Mouse (Mus musculus) MEL (cell line): Measurements from ENCODE around the gene Gsk3a. TPM values are rescaled to one million over a fixed set of nuclear protein-coding genes. Genes with fewer than 3 reads are reported as not detected.

ENCODE experiments used
- DNase-seq: peaks from one replicate; pipeline ENCODE4 v3.0.0; 2011; ENCODE audit warnings: low read depth, low spot score
- H3K27ac ChIP-seq: 2 replicates; pipeline ENCODE4 v1.5.1; 2012; ENCODE audit warnings: low read depth, mild to moderate bottlenecking, control low read depth, low read length, moderate library complexity; ENCODE audit not compliant: control insufficient read depth
- H3K27me3 ChIP-seq, 2 experiments: fragments of 150-350 bp in 1 of 2; sonication (generic) in 1 of 2; 2 replicates each; pipeline ENCODE4 v1.6.1; 2012; ENCODE audit warnings: low read length in 2 of 2, mild to moderate bottlenecking in 2 of 2, improper control_type of control experiment in 1 of 2, moderate library complexity in 1 of 2; ENCODE audit not compliant: insufficient read depth in 2 of 2, control insufficient read depth in 1 of 2
- H3K36me3 ChIP-seq, 2 experiments: 2 replicates each; pipeline ENCODE4 v1.6.1; 2012 to 2014; ENCODE audit warnings: low read length in 2 of 2, improper control_type of control experiment in 1 of 2, inconsistent platforms in 1 of 2, mild to moderate bottlenecking in 1 of 2; ENCODE audit not compliant: insufficient read depth in 2 of 2, control insufficient read depth in 1 of 2
- H3K4me1 ChIP-seq, 2 experiments: fragments of 150-350 bp in 1 of 2; sonication (generic) in 1 of 2; 2 replicates each; pipeline ENCODE4 v1.6.1; 2012; ENCODE audit warnings: low read length in 2 of 2, improper control_type of control experiment in 1 of 2, mild to moderate bottlenecking in 1 of 2; ENCODE audit not compliant: insufficient read depth in 2 of 2, control insufficient read depth in 1 of 2
- H3K4me3 ChIP-seq, 2 experiments: fragments of 150-350 bp in 1 of 2; sonication (generic) in 1 of 2; 2 replicates each; pipeline ENCODE4 v1.5.1; 2012; ENCODE audit warnings: low read depth in 2 of 2, low read length in 2 of 2, mild to moderate bottlenecking in 2 of 2, moderate library complexity in 2 of 2, control low read depth in 1 of 2, improper control_type of control experiment in 1 of 2; ENCODE audit not compliant: control insufficient read depth in 1 of 2, insufficient read depth in 1 of 2
- H3K79me2 ChIP-seq: 2 replicates; pipeline ENCODE4 v1.6.1; 2012; ENCODE audit warnings: mild to moderate bottlenecking, low read length, moderate library complexity; ENCODE audit not compliant: control insufficient read depth, poor library complexity, insufficient read depth
- H3K9ac ChIP-seq: 2 replicates; pipeline ENCODE4 v1.6.1; 2012; ENCODE audit warnings: low read depth, mild to moderate bottlenecking, control low read depth, low read length, moderate library complexity; ENCODE audit not compliant: control insufficient read depth, poor library complexity, severe bottlenecking
- H3K9me3 ChIP-seq: fragments of 150-350 bp; sonication (generic); replicated peaks from 2 replicates; pipeline ENCODE4 v1.6.1; 2012; ENCODE audit warnings: mild to moderate bottlenecking, low read length, improper control_type of control experiment, moderate library complexity; ENCODE audit not compliant: insufficient read depth
- BHLHE40 ChIP-seq: IDR thresholded peaks from 2 replicates; pipeline ENCODE4 v1.6.1; 2012; ENCODE audit warnings: low read depth, mild to moderate bottlenecking, inconsistent platforms, low read length, improper control_type of control experiment, borderline replicate concordance
- CHD1 ChIP-seq: IDR thresholded peaks from 2 replicates; pipeline ENCODE4 v1.6.1; 2012; ENCODE audit warnings: low read depth, mild to moderate bottlenecking, inconsistent platforms, low read length, improper control_type of control experiment
- CHD2 ChIP-seq: IDR thresholded peaks from 2 replicates; pipeline ENCODE4 v1.6.1; 2011; ENCODE audit warnings: low read length, improper control_type of control experiment
- E2F4 ChIP-seq: IDR thresholded peaks from 2 replicates; pipeline ENCODE4 v1.6.1; 2011; ENCODE audit warnings: low read depth, low read length, improper control_type of control experiment, borderline replicate concordance
- ELF1 ChIP-seq: IDR thresholded peaks from 2 replicates; pipeline ENCODE4 v1.6.1; 2014; ENCODE audit warnings: low read depth, mild to moderate bottlenecking, inconsistent platforms, low read length, improper control_type of control experiment, moderate library complexity
- EP300 ChIP-seq, 2 experiments: IDR thresholded peaks; 2 replicates each; pipeline ENCODE4 v1.6.1; 2011; ENCODE audit warnings: improper control_type of control experiment in 2 of 2, low read length in 2 of 2, low read depth in 1 of 2, mild to moderate bottlenecking in 1 of 2
- ETS1 ChIP-seq: IDR thresholded peaks from 2 replicates; pipeline ENCODE4 v1.6.1; 2012; ENCODE audit warnings: low read depth, mild to moderate bottlenecking, inconsistent platforms, low read length, improper control_type of control experiment, moderate library complexity
- HCFC1 ChIP-seq: IDR thresholded peaks from 2 replicates; pipeline ENCODE4 v1.6.1; 2012; ENCODE audit warnings: low read depth, mild to moderate bottlenecking, inconsistent platforms, low read length, improper control_type of control experiment, moderate library complexity
- KAT2A ChIP-seq: conservative IDR thresholded peaks from 2 replicates; pipeline ENCODE4 v1.6.1; 2012; ENCODE audit warnings: low read depth, low read length, improper control_type of control experiment, inconsistent platforms
- MAFK ChIP-seq: IDR thresholded peaks from 2 replicates; pipeline ENCODE4 v1.6.1; 2011; ENCODE audit warnings: low read depth, mild to moderate bottlenecking, low read length, improper control_type of control experiment, borderline replicate concordance
- MAX ChIP-seq: IDR thresholded peaks from 2 replicates; pipeline ENCODE4 v1.6.1; 2011; ENCODE audit warnings: low read length, improper control_type of control experiment
- MAZ ChIP-seq: IDR thresholded peaks from 2 replicates; pipeline ENCODE4 v1.6.1; 2012; ENCODE audit warnings: low read depth, mild to moderate bottlenecking, inconsistent platforms, low read length, improper control_type of control experiment
- MEF2A ChIP-seq: IDR thresholded peaks from 2 replicates; pipeline ENCODE4 v1.6.1; 2014; ENCODE audit warnings: low read depth, mild to moderate bottlenecking, inconsistent platforms, low read length, improper control_type of control experiment; ENCODE audit not compliant: poor library complexity, insufficient replicate concordance, severe bottlenecking; ENCODE audit errors: extremely low read depth
- MYB ChIP-seq: IDR thresholded peaks from 2 replicates; pipeline ENCODE4 v1.6.1; 2011; ENCODE audit warnings: mild to moderate bottlenecking, low read depth, low read length, improper control_type of control experiment
- MYC ChIP-seq: IDR thresholded peaks from 2 replicates; pipeline ENCODE4 v1.6.1; 2011; ENCODE audit warnings: low read depth, mild to moderate bottlenecking, low read length, improper control_type of control experiment, moderate library complexity
- NELFE ChIP-seq: IDR thresholded peaks from 2 replicates; pipeline ENCODE4 v1.6.1; 2011; ENCODE audit warnings: low read depth, low read length, improper control_type of control experiment
- NRF1 ChIP-seq: IDR thresholded peaks from 2 replicates; pipeline ENCODE4 v1.6.1; 2014; ENCODE audit warnings: low read depth, mild to moderate bottlenecking, inconsistent platforms, low read length, improper control_type of control experiment, moderate library complexity; ENCODE audit not compliant: poor library complexity, insufficient read depth, severe bottlenecking
- POLR2A ChIP-seq, 2 experiments: IDR thresholded peaks; 2 replicates each; pipeline ENCODE4 v1.6.1; 2011 to 2012; ENCODE audit warnings: low read length in 2 of 2, mild to moderate bottlenecking in 2 of 2, control low read depth in 1 of 2, improper control_type of control experiment in 1 of 2, low read depth in 1 of 2, moderate library complexity in 1 of 2; ENCODE audit not compliant: control insufficient read depth in 1 of 2, insufficient read depth in 1 of 2, poor library complexity in 1 of 2
- POLR2AphosphoS2 ChIP-seq: IDR thresholded peaks from 2 replicates; pipeline ENCODE4 v1.6.1; 2011; ENCODE audit warnings: low read length, improper control_type of control experiment
- POLR2AphosphoS5 ChIP-seq: IDR thresholded peaks from 2 replicates; pipeline ENCODE4 v1.6.1; 2012; ENCODE audit warnings: low read depth, borderline replicate concordance, mild to moderate bottlenecking, inconsistent platforms, low read length, moderate library complexity, mixed read lengths
- RAD21 ChIP-seq: IDR thresholded peaks from 2 replicates; pipeline ENCODE4 v1.6.1; 2011; ENCODE audit warnings: mild to moderate bottlenecking, low read depth, low read length, improper control_type of control experiment
- RCOR1 ChIP-seq: IDR thresholded peaks from 2 replicates; pipeline ENCODE4 v1.6.1; 2012; ENCODE audit warnings: low read depth, mild to moderate bottlenecking, inconsistent platforms, low read length, improper control_type of control experiment
- SIN3A ChIP-seq: IDR thresholded peaks from 2 replicates; pipeline ENCODE4 v1.6.1; 2012; ENCODE audit warnings: low read length, improper control_type of control experiment, inconsistent platforms
- TBP ChIP-seq: IDR thresholded peaks from 2 replicates; pipeline ENCODE4 v1.8.0; 2011; ENCODE audit warnings: low read depth, low read length, improper control_type of control experiment
- TCF12 ChIP-seq: IDR thresholded peaks from 2 replicates; pipeline ENCODE4 v1.6.1; 2014; ENCODE audit warnings: low read depth, mild to moderate bottlenecking, inconsistent platforms, low read length, improper control_type of control experiment, moderate library complexity
- USF1 ChIP-seq: IDR thresholded peaks from 2 replicates; pipeline ENCODE4 v1.6.1; 2014; ENCODE audit warnings: low read depth, mild to moderate bottlenecking, inconsistent platforms, low read length, improper control_type of control experiment, moderate library complexity
- ZKSCAN1 ChIP-seq: IDR thresholded peaks from 2 replicates; pipeline ENCODE4 v1.6.1; 2012; ENCODE audit warnings: low read depth, mild to moderate bottlenecking, inconsistent platforms, low read length, improper control_type of control experiment, moderate library complexity
- ZMIZ1 ChIP-seq: IDR thresholded peaks from 2 replicates; pipeline ENCODE4 v1.6.1; 2012; ENCODE audit warnings: low read depth, mild to moderate bottlenecking, inconsistent platforms, low read length, improper control_type of control experiment, moderate library complexity
- polyA plus RNA-seq, 2 experiments: library from polyadenylated mRNA; stranded (reverse) in 1 of 2; unstranded in 1 of 2; fragments of >175 nt in 1 of 2; fragments of >200 nt in 1 of 2; gene quantifications; 2 replicates each; pipeline versions ENCODE4 v1.2.1 to v1.2.4; 2012; ENCODE audit warnings: low replicate concordance in 2 of 2, low read depth in 1 of 2; ENCODE audit not compliant: insufficient read length in 2 of 2, insufficient read depth in 1 of 2, missing spikeins in 1 of 2
- total RNA-seq: library from RNA; depleted of rRNA; stranded (reverse); fragments of 300-350 nt; gene quantifications from 2 replicates; pipeline ENCODE4 v1.2.3, GENCODE M21; 2012

Gsk3a gene
- total and polyA plus RNA-seq, 3 experiments = 59.8 to 149 (median 86.6) TPM

GRCm38 (mm10) chr7:25267301-25267750, 29.7 kb upstream of the Gsk3a start, which contains the start of gene Cic:
Cic (plus strand) TSS chr7:25267704.
- Histone ChIP-seq H3K36me3 (peaks cover 0 to 20% of the 10 kb centered on the region in 2 experiments; a peak in 2 of 4 replicates), H3K27ac (peak within 1 kb of the TSS; percentile 95), H3K4me3 (peak within 1 kb of the TSS; percentile 66 to 85), H3K9me3 (no peaks in the 10 kb centered on the region), H3K4me1 (peaks cover 7 to 27% of the 10 kb centered on the region in 2 experiments; a peak in 3 of 4 replicates), H3K27me3 (no peaks in the 10 kb centered on the region), H3K9ac (peak within 1 kb of the TSS; percentile 95), H3K79me2 (peaks cover 20% of the 10 kb centered on the region)
- peak; percentile 100 for DNase-seq
- TF ChIP-seq EP300 (IDR thresholded peaks at IDR 0.05; ENCODE audit: low read depth in 1 of 2, low read length in 2 of 2) = peak in 1 of 2 experiments; percentile 74; a peak in 2 of 4 replicates
- TF ChIP-seq CHD2 = peak; percentile 89
- peak; percentile 100 for TF ChIP-seq ETS1
- TF ChIP-seq MYC = peak; percentile 85; the same call in 1 of the 2 replicates
- no peak for TF ChIP-seq MAFK
- peak; percentile 81 for TF ChIP-seq MAX
- peak; percentile 94 for TF ChIP-seq POLR2AphosphoS2
- 0 out of 2 replicates have a peak, but pooled peaks have one; percentile 16 for TF ChIP-seq MYB
- TF ChIP-seq HCFC1 = no peak
- TF ChIP-seq RAD21 = no peak
- TF ChIP-seq ZMIZ1 = peak; percentile 56; the same call in 1 of the 2 replicates
- TF ChIP-seq CHD1 = no peak
- TF ChIP-seq NELFE = peak; percentile 74
- TF ChIP-seq POLR2AphosphoS5 = no peak
- no peak for TF ChIP-seq ELF1
- TF ChIP-seq RCOR1 = no peak
- TF ChIP-seq E2F4 = no peak; the same call in 1 of the 2 replicates
- peak; percentile 46; the same call in 1 of the 2 replicates for TF ChIP-seq TCF12
- no peak for TF ChIP-seq NRF1
- TF ChIP-seq TBP = peak; percentile 80
- peak; percentile 69; the same call in 1 of the 2 replicates for TF ChIP-seq BHLHE40
- no peak for TF ChIP-seq ZKSCAN1
- no peak for TF ChIP-seq KAT2A
- TF ChIP-seq MAZ = peak; percentile 56; the same call in 1 of the 2 replicates
- peak; percentile 79 for TF ChIP-seq USF1
- no peak for TF ChIP-seq MEF2A
- TF ChIP-seq SIN3A = peak; percentile 90
- peak; percentile 49 to 93 for TF ChIP-seq POLR2A (IDR thresholded peaks at IDR 0.05; ENCODE audit: control insufficient read depth in 1 of 2, insufficient read depth in 1 of 2, low read depth in 1 of 2, low read length in 2 of 2, poor library complexity in 1 of 2)
